ENCODE assay signal across 9 mouse cellular contexts in the genomic region with DNA sequence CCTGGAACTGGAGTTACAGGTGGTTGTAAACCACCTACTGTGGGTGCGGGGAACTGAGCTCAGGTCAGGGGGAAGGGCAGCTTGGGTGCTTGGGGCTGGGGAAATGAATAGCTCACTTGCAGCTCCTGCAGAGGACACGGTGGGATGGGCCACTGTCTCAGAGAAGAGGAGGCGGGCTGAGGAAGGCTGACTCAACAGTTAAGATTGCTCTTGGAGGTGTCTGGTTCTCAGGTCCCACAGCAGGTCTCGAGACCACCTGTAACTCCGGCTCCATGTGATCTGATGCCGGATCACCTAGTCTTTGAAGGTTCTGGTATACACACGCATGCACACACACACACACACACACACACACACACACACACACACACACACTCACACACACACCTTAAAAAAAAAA. TPM values are rescaled to one million over a fixed set of nuclear protein-coding genes. Genes with fewer than 3 reads are reported as not detected.
DNase-seq lines count a peak whose midpoint lies in the region; ATAC-seq and TF ChIP-seq lines count a peak whose summit lies in the region.
"Had no signal": no experiment of that assay in that cellular context is flagged by ENCODE, and none has a peak within 500 bp of the region (broad histone marks: within the 10 kb centered on the region; RNA-seq: fewer than 3 reads in every experiment).

No protein-coding gene starts in this region.

- no peak for ATAC-seq in liver, embryonic 11.5 days (replicated peaks; ENCODE audit: low FRiP score)
- no peak for ATAC-seq in stomach, postnatal 0 days (ENCODE audit: low FRiP score, low TSS enrichment)

- no peak for TF ChIP-seq CTCF in stomach, postnatal 0 days (IDR thresholded peaks at IDR 0.05; ENCODE audit: low read depth)

- no peaks in the 10 kb centered on the region for H3K27me3 ChIP-seq in liver, embryonic 11.5 days (replicated peaks; ENCODE audit: control insufficient read depth, insufficient read depth, low read length)
- H3K27me3 ChIP-seq in stomach, postnatal 0 days (ENCODE audit: control insufficient read depth, insufficient read depth, low read length): no peaks in the 10 kb centered on the region

- no peak overlapping the region for H3K4me3 ChIP-seq in liver, embryonic 11.5 days (ENCODE audit: low read depth, low read length)
- H3K4me3 ChIP-seq in stomach, postnatal 0 days (ENCODE audit: low read depth, low read length): no peak overlapping the region
- H3K4me3 ChIP-seq: midbrain, embryonic 12.5 days had no signal

- peaks cover 20% of the 10 kb centered on the region for H3K4me1 ChIP-seq in liver, embryonic 11.5 days (replicated peaks; ENCODE audit: control insufficient read depth, insufficient read depth, low read length)
- H3K4me1 ChIP-seq in stomach, postnatal 0 days (replicated peaks; ENCODE audit: control insufficient read depth, insufficient read depth): no peaks in the 10 kb centered on the region

- H3K9me3 ChIP-seq in liver, embryonic 11.5 days (ENCODE audit: control insufficient read depth, low read length): no peaks in the 10 kb centered on the region
- H3K9me3 ChIP-seq in stomach, postnatal 0 days (ENCODE audit: control insufficient read depth, low read length): no peaks in the 10 kb centered on the region
- H3K9me3 ChIP-seq: midbrain, embryonic 12.5 days had no signal

- H3K9ac ChIP-seq in liver, embryonic 11.5 days (ENCODE audit: low read depth, low read length): no peak overlapping the region
- no peak overlapping the region for H3K9ac ChIP-seq in stomach, postnatal 0 days (ENCODE audit: low read length)
- H3K9ac ChIP-seq: midbrain, embryonic 12.5 days had no signal

- H3K27ac ChIP-seq in liver, embryonic 11.5 days (ENCODE audit: low read depth, low read length): no peak overlapping the region
- H3K27ac ChIP-seq in stomach, postnatal 0 days (replicated peaks): no peak overlapping the region
- H3K27ac ChIP-seq: midbrain, embryonic 12.5 days had no signal

- DNase-seq in embryo, embryonic 10 days (ENCODE audit: low spot score): peak; percentile 24
- no peak for DNase-seq in embryo, embryonic 9.5 days (ENCODE audit: extremely low spot score)
- peak; percentile 75 for DNase-seq in CD4-positive, CD25-positive, alpha-beta regulatory T cell, adult 2 months (ENCODE audit: low read depth, low spot score)
- peak; percentile 38 for DNase-seq in induced T-regulatory cell, adult 2 months (ENCODE audit: low read depth)
- peak; percentile 71 to 77 for DNase-seq in kidney, postnatal 36 days
- no peak for DNase-seq in liver, embryonic 11.5 days (ENCODE audit: low spot score)
- DNase-seq in stomach, postnatal 0 days (ENCODE audit: low spot score): no peak
- DNase-seq in ovary, postnatal 14 days (ENCODE audit: low spot score): no peak

- H3K36me3 ChIP-seq in liver, embryonic 11.5 days (ENCODE audit: control insufficient read depth, insufficient read depth, low read length): no peaks in the 10 kb centered on the region
- H3K36me3 ChIP-seq in stomach, postnatal 0 days (ENCODE audit: control insufficient read depth, insufficient read depth, low read length): no peaks in the 10 kb centered on the region
- H3K36me3 ChIP-seq: midbrain, embryonic 12.5 days had no signal

- H3K4me2 ChIP-seq in liver, embryonic 11.5 days: no peak overlapping the region
- H3K4me2 ChIP-seq in stomach, postnatal 0 days (replicated peaks; ENCODE audit: low read depth): no peak overlapping the region
- H3K4me2 ChIP-seq: midbrain, embryonic 12.5 days had no signal

- 42% methylated on average over 7 of the region's 7 CpGs for WGBS in liver, embryonic 11.5 days
- WGBS in stomach, postnatal 0 days: 49% methylated on average over 7 of the region's 7 CpGs

- no peak for TF ChIP-seq EP300 in stomach, postnatal 0 days (optimal IDR thresholded peaks at IDR 0.05)

RNA-seq across cellular contexts. Expression of a gene that starts 13.7 kb away (rescaled TPM):
- polyA plus RNA-seq in liver, embryonic 11.5 days (2014; fragmentation: Nextera tagmentation; extraction: Ambion mirVana): 4.1 and 5.4 TPM in 2 replicates
- 1.5 and 2.1 TPM in 2 replicates for polyA plus RNA-seq in stomach, postnatal 0 days (2015; fragmentation: Nextera tagmentation; extraction: Ambion mirVana)

RNA-seq across cellular contexts. Expression of a gene that starts 25.2 kb away (rescaled TPM):
- 20.2 and 21.6 TPM in 2 replicates for polyA plus RNA-seq in liver, embryonic 11.5 days (2014; fragmentation: Nextera tagmentation; extraction: Ambion mirVana)
- polyA plus RNA-seq in stomach, postnatal 0 days (2015; fragmentation: Nextera tagmentation; extraction: Ambion mirVana): 10.8 and 11.2 TPM in 2 replicates

RNA-seq across cellular contexts. Expression of a gene that starts 58.0 kb away (rescaled TPM):
- 0.49 and 0.55 TPM in 2 replicates for polyA plus RNA-seq in liver, embryonic 11.5 days (2014; fragmentation: Nextera tagmentation; extraction: Ambion mirVana)
- polyA plus RNA-seq in stomach, postnatal 0 days (2015; fragmentation: Nextera tagmentation; extraction: Ambion mirVana): 0.12 TPM in 2 replicates

Comparison
In these comparisons a context has a peak if more than half of its experiments do, and no peak if none do; other contexts are left out.
1. DNase-seq: peak in embryo, embryonic 10 days (single experiment), CD4-positive, CD25-positive, alpha-beta regulatory T cell, adult 2 months (single experiment), induced T-regulatory cell, adult 2 months (single experiment) and kidney, postnatal 36 days (2 of 2); none in embryo, embryonic 9.5 days (single experiment), liver, embryonic 11.5 days (single experiment), stomach, postnatal 0 days (single experiment) and ovary, postnatal 14 days (single experiment).